Mouse (Mus musculus) ES-Bruce4 (cell line): ENCODE measurements around the gene Tmem175. TPM values are rescaled to one million over a fixed set of nuclear protein-coding genes. Genes with fewer than 3 reads are reported as not detected.

ENCODE experiments used
- H3K27ac ChIP-seq: 2 replicates; pipeline ENCODE4 v1.5.1; 2012; ENCODE audit warnings: low read length, inconsistent platforms; ENCODE audit not compliant: insufficient read depth
- H3K27me3 ChIP-seq: 2 replicates; pipeline ENCODE4 v1.6.1; 2012; ENCODE audit warnings: mild to moderate bottlenecking, low read length, inconsistent platforms; ENCODE audit not compliant: control insufficient read depth, poor library complexity, insufficient read depth, severe bottlenecking
- H3K36me3 ChIP-seq: 2 replicates; pipeline ENCODE4 v1.6.1; 2012; ENCODE audit warnings: inconsistent platforms, mild to moderate bottlenecking, low read length, moderate library complexity; ENCODE audit not compliant: control insufficient read depth, poor library complexity, insufficient read depth, severe bottlenecking
- H3K4me1 ChIP-seq: one replicate; pipeline ENCODE4 v1.8.1; 2011; ENCODE audit warnings: low read length; ENCODE audit not compliant: control insufficient read depth, insufficient read depth
- H3K4me3 ChIP-seq: 2 replicates; pipeline ENCODE4 v1.5.1; 2011; ENCODE audit warnings: low read depth, mild to moderate bottlenecking, low read length
- H3K9ac ChIP-seq: 2 replicates; pipeline ENCODE4 v1.6.1; 2012; ENCODE audit warnings: low read depth, mild to moderate bottlenecking, inconsistent platforms; ENCODE audit not compliant: poor library complexity, severe bottlenecking
- H3K9me3 ChIP-seq: replicated peaks from 2 replicates; pipeline ENCODE4 v1.6.1; 2012; ENCODE audit warnings: mild to moderate bottlenecking, low read length, inconsistent platforms; ENCODE audit not compliant: control insufficient read depth, poor library complexity, insufficient read depth, severe bottlenecking
- CTCF ChIP-seq: IDR thresholded peaks from one replicate; pipeline ENCODE4 v1.8.1; 2011; ENCODE audit warnings: low read depth, low read length
- EP300 ChIP-seq: IDR thresholded peaks from 2 replicates; pipeline ENCODE4 v1.6.1; 2011; ENCODE audit warnings: low read depth, low read length; ENCODE audit not compliant: insufficient read depth
- POLR2A ChIP-seq: IDR thresholded peaks from one replicate; pipeline ENCODE4 v1.8.1; 2011; ENCODE audit warnings: low read length; ENCODE audit not compliant: insufficient read depth
- polyA plus RNA-seq: library from polyadenylated mRNA; stranded (reverse); fragments of >200 nt; gene quantifications from 2 replicates; pipeline ENCODE4 v1.2.4, GENCODE M21; 2011; ENCODE audit warnings: low read depth; ENCODE audit not compliant: missing spikeins, insufficient read depth, insufficient read length

Tmem175 gene
- polyA plus RNA-seq, 1 experiment, result 19.7 TPM

DNA sequence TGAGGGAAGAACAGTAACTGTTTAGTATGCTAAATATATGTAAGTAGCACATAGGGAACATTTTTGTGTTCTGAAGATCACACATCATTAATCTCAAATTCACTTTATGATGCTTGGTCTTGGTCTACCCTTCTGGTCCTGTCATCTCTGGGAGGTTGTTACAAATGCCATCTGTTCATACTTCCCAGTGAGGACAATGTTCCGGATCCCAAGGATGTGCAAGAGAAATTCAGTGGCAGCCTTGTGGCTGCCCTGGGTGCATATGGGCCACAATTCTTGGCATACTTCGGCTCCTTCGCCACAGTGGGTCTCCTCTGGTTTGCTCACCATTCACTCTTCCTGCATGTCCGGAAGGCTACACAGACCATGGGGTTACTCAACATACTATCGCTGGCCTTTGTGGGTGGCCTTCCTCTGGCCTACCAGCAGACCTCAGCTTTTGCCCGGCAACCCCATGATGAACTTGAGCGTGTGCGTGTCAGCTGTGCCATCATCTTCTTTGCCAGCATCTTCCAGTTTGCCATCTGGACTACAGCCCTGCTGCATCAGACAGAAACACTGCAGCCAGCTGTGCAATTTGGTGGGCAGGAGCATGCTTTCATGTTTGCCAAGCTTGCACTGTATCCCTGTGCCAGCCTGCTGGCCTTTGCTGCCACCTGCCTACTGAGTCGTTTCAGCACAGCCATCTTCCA, 16.2 kb downstream of the Tmem175 start:
- H3K36me3 ChIP-seq, result no peaks in the 10 kb centered on the region; the same call in 1 of the 2 replicates

DNA sequence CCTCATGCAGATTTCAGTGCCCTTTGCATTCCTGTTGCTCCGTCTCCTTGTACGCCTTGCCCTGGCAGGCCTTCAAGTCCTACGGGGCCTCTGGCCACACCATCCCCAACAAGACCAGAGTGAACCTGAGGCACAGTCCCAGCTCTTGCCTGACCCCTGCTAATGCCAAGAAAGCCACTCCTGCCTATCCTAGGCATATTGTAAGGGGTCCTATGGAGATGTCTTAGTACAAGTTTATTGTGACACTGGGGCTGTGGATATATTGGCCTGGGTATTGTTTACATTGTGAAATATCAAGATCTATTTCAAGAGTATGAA, 16.7 kb downstream of the Tmem175 start:
- Histone ChIP-seq H3K9ac (no peak overlapping the region), H3K4me1 (no peaks in the 10 kb centered on the region), H3K27me3 (no peaks in the 10 kb centered on the region), H3K36me3 (no peaks in the 10 kb centered on the region; the same call in 1 of the 2 replicates), H3K27ac (no peak overlapping the region), H3K4me3 (no peak overlapping the region), H3K9me3 (no peaks in the 10 kb centered on the region)
- TF ChIP-seq CTCF (no peak), EP300 (no peak), POLR2A (no peak)

More for the DNA sequence above, 16.2 kb downstream of the Tmem175 start:
- H3K9ac ChIP-seq, result no peak overlapping the region
- no peak overlapping the region for H3K27ac ChIP-seq
- H3K4me3 ChIP-seq, result no peak overlapping the region
- H3K4me1 ChIP-seq, result no peaks in the 10 kb centered on the region
- no peaks in the 10 kb centered on the region for H3K9me3 ChIP-seq
- TF ChIP-seq EP300, result no peak
- TF ChIP-seq POLR2A, result no peak
- peak; percentile 12 for TF ChIP-seq CTCF
- H3K27me3 ChIP-seq, result no peaks in the 10 kb centered on the region

DNA sequence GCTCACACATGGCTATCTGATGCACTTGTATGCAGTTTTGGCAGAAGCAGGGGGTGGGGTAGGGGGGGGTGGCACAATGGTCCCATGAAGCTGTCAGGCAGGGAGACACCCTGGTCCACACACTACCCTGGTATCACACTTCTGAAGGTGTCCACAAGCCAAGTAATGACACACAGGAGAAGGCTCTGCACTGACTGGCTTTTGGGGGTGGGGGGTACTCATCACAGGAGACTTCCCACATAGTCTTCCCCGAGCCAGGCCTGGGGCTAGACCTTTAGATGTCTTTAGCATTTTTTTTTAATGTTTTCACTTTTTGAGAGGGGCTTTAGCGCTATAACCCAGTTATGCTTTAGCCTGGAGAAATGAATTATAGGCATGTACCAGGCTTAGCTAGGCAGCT, 17.7 kb downstream of the Tmem175 start:
- no peaks in the 10 kb centered on the region for H3K27me3 ChIP-seq
- no peak for TF ChIP-seq CTCF
- TF ChIP-seq EP300, result no peak
- TF ChIP-seq POLR2A, result no peak
- no peaks in the 10 kb centered on the region for H3K4me1 ChIP-seq
- H3K27ac ChIP-seq, result no peak overlapping the region
- H3K9ac ChIP-seq, result no peak overlapping the region
- no peaks in the 10 kb centered on the region for H3K9me3 ChIP-seq
- H3K4me3 ChIP-seq, result no peak overlapping the region
- H3K36me3 ChIP-seq, result no peaks in the 10 kb centered on the region; the same call in 1 of the 2 replicates

GRCm38 (mm10) chr5:108647820-108648465, 18.4 kb downstream of the Tmem175 start:
- Histone ChIP-seq H3K9ac (no peak overlapping the region), H3K36me3 (no peaks in the 10 kb centered on the region; the same call in 1 of the 2 replicates), H3K4me3 (no peak overlapping the region), H3K9me3 (no peaks in the 10 kb centered on the region), H3K27ac (no peak overlapping the region), H3K4me1 (no peaks in the 10 kb centered on the region), H3K27me3 (no peaks in the 10 kb centered on the region)
- TF ChIP-seq EP300, result no peak
- no peak for TF ChIP-seq CTCF
- TF ChIP-seq POLR2A, result no peak

GRCm38 (mm10) chr5:108648937-108649576, 19.5 kb downstream of the Tmem175 start:
- TF ChIP-seq EP300, result no peak
- no peak for TF ChIP-seq POLR2A
- TF ChIP-seq CTCF, result no peak

GRCm38 (mm10) chr5:108650341-108650740, 20.8 kb downstream of the Tmem175 start:
- no peaks in the 10 kb centered on the region for H3K4me1 ChIP-seq
- H3K27me3 ChIP-seq, result no peaks in the 10 kb centered on the region
- no peaks in the 10 kb centered on the region for H3K9me3 ChIP-seq
- TF ChIP-seq EP300 (no peak), POLR2A (no peak), CTCF (no peak)
- no peak overlapping the region for H3K4me3 ChIP-seq
- no peak overlapping the region for H3K9ac ChIP-seq
- H3K36me3 ChIP-seq, result peaks cover 2% of the 10 kb centered on the region
- H3K27ac ChIP-seq, result no peak overlapping the region

More at GRCm38 (mm10) chr5:108648937-108649576, 19.5 kb downstream of the Tmem175 start:
- no peaks in the 10 kb centered on the region for H3K27me3 ChIP-seq
- no peak overlapping the region for H3K9ac ChIP-seq
- H3K4me3 ChIP-seq, result no peak overlapping the region
- no peak overlapping the region for H3K27ac ChIP-seq
- H3K4me1 ChIP-seq, result no peaks in the 10 kb centered on the region
- H3K36me3 ChIP-seq, result peaks cover 2% of the 10 kb centered on the region
- no peaks in the 10 kb centered on the region for H3K9me3 ChIP-seq
